Mouse (Mus musculus) small intestine, adult 2 months (tissue): ENCODE data around the gene Tubg1.

Experiments
- CTCF ChIP-seq: fragments of 200-500 bp; IDR thresholded peaks from 2 replicates; pipeline ENCODE4 v1.5.1; 2012; ENCODE audit warnings: low read depth, mild to moderate bottlenecking, control low read depth, inconsistent platforms, low read length, moderate library complexity, mixed read lengths; ENCODE audit not compliant: insufficient replicate concordance, insufficient read length; ENCODE audit errors: extremely low read depth
- POLR2A ChIP-seq: fragments of 200-500 bp; IDR thresholded peaks from 2 replicates; pipeline ENCODE4 v1.6.1; 2012; ENCODE audit warnings: low read depth, mild to moderate bottlenecking, control low read depth, inconsistent platforms, low read length, moderate library complexity

DNA sequence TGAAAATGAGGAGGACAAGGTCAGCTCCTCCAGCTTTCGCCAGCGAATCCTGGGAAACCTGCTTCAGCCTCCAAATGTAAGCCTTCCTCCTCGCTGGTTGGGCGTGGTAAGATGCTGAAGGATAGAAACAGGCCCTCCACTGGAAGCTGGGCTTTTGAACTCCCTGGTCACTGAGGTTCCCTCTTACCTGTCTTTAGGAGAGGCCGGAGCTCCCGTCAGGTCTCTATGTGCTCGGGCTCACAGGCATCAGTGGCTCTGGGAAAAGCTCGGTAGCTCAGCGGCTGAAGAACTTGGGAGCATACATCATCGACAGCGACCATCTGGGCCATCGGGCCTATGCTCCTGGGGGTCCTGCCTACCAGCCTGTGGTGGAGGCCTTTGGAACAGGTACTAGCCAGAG is 34.9 kb upstream of the Tubg1 start:
- TF ChIP-seq CTCF = no peak
- no peak for TF ChIP-seq POLR2A
